Mouse (Mus musculus): ENCODE data around the gene Gapvd1.
"Not testable (repeated sequence)": the region's sequence is repeated elsewhere in the genome, so short reads cannot be mapped to it uniquely, and the experiment has no call there.

Gene Gapvd1

GRCm38 (mm10) chr2:34772252-34773235 lies 17.5 kb upstream of the Gapvd1 start:
- no peak for DNase-seq (ENCODE audit: extremely low read depth, low read depth, low spot score)

DNA sequence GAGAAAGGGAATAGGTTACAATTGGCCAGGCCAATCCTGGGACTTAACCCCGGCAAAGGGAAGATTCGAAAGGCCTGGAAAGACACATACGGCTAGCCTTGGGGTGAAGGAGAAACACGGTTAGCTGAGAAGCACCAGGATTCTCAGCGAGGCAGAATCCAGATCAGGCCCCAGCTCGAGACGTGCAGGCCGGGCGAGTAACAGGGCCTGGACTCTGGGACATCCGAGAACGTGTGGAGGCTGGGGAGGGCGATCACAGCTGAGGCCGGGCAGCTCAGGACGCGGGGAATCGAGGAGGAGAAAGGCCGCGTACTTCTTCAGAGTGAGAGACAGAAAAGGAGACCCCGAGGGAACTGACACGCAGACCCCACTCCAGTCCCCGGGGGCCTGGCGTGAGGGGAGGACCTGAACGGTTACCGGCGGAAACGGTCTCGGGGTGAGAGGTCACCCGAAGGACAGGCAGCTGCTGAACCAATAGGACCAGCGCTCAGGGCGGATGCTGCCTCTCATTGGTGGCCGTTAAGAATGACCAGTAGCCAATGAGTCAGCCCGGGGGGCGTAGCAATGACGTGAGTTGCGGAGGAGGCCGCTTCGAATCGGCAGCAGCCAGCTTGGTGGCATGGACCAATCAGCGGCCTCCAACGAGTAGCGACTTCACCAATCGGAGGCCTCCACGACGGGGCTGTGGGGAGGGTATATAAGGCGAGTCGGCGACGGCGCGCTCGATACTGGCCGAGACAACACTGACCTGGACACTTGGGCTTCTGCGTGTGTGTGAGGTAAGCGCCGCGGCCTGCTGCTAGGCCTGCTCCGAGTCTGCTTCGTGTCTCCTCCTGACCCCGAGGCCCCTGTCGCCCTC lies 16.6 kb upstream of the Gapvd1 start, which contains the start of gene Hspa5:
TSS of gene Hspa5 (plus strand) at position 603 of the 859 bp plus-strand sequence.
- peak; percentile 99 for DNase-seq (ENCODE audit: extremely low read depth, low read depth, low spot score)

- DNase-seq (ENCODE audit: extremely low read depth, low read depth, low spot score) = no peak
Measured at GRCm38 (mm10) chr2:34770951-34771350, 15.9 kb upstream of the Gapvd1 start.

GRCm38 (mm10) chr2:34770049-34770448 lies 15.0 kb upstream of the Gapvd1 start:
- DNase-seq (ENCODE audit: extremely low read depth, low read depth, low spot score) = peak; percentile 54

- no peak for DNase-seq (ENCODE audit: extremely low read depth, low read depth, low spot score)
Measured at GRCm38 (mm10) chr2:34764801-34765200, 9.8 kb upstream of the Gapvd1 start.

DNA sequence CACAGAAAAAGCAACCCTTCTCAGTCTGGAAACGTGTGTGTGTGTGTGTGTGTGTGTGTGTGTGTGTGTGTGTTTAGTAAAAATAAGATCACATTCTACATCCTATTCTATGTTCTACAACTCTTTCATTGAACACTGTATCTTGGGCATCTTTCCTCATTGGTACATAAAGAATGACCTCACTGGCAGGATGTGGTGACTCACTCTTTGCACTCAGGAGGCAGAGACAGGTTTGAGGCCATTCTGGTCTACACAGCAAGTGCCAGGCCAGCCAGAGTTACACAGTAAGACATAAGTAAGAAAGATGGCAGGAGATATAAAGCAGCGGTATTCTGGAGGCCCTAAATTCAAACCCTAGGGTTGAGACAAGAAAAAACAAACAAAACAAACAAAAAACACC lies 7.8 kb upstream of the Gapvd1 start:
- DNase-seq (ENCODE audit: extremely low read depth, low read depth, low spot score) = no peak

GRCm38 (mm10) chr2:34762174-34762573 lies 7.1 kb upstream of the Gapvd1 start:
- no peak for DNase-seq (ENCODE audit: extremely low read depth, low read depth, low spot score)

DNA sequence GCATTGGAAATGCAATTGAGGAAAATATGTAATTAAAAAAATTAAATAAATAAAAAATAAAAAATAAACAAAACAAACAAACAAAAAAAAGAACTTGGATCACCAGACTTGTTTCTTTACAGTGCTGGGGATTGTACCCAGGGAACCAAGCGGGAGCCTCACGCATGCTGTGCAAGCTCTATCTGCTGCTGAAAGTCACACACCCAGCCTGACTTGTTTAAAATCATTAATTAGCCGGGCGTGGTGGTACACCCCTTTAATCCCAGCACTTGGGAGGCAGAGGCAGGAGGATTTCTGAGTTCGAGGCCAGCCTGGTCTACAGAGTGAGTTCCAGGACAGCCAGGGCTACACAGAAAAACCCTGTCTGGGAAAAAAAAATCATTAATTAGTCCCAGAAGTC lies 6.2 kb upstream of the Gapvd1 start:
- DNase-seq (ENCODE audit: extremely low read depth, low read depth, low spot score) = not testable (repeated sequence)

DNA sequence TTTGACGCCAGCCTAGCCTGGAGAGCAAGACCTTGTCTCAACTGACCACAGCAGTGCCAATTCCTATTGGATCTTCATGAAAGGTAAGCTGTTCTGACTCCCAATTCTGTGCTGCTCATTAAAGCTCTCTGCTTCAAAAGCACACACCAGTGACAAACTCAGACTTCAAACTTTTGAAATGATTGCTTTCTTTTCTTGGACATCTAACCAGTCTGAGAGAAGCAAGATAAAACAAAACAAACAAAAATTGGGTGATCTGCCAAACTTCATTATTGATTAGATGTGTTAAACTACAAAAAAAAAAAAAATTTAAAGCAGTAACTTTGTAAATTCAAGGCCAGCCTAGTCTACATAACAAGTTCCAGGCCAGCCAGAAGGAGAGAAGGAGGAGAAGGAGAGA lies 2.3 kb upstream of the Gapvd1 start:
- no peak for DNase-seq (ENCODE audit: extremely low read depth, low read depth, low spot score)

GRCm38 (mm10) chr2:34753811-34754550 lies 1.1 kb downstream of the Gapvd1 start:
- no peak for DNase-seq (ENCODE audit: extremely low read depth, low read depth, low spot score)

DNA sequence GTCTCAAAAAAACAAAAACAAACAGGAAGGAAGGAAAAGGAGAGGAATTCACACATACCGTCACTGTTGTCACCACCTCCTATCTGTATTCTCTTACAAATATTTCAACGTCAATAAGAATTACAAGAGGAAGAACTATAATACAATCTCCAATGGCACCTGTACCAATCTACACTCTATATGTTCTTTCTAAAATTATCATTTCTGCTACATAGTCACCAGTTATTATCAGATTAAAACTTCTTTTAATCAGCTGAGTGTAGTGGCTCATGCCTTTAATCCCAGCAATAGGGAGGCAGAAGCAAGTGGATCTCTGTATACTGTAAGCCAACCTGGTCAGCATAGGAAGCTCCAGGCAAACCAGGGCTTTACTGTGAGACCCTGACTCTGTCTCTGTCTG lies 4.8 kb downstream of the Gapvd1 start:
- no peak for DNase-seq (ENCODE audit: extremely low read depth, low read depth, low spot score)

- DNase-seq (ENCODE audit: extremely low read depth, low read depth, low spot score) = no peak
Measured at GRCm38 (mm10) chr2:34748479-34748878, 6.6 kb downstream of the Gapvd1 start.

- no peak for DNase-seq (ENCODE audit: extremely low read depth, low read depth, low spot score)
Measured at GRCm38 (mm10) chr2:34745673-34746072, 9.4 kb downstream of the Gapvd1 start.

GRCm38 (mm10) chr2:34744476-34744875 lies 10.6 kb downstream of the Gapvd1 start:
- no peak for DNase-seq (ENCODE audit: extremely low read depth, low read depth, low spot score)

DNA sequence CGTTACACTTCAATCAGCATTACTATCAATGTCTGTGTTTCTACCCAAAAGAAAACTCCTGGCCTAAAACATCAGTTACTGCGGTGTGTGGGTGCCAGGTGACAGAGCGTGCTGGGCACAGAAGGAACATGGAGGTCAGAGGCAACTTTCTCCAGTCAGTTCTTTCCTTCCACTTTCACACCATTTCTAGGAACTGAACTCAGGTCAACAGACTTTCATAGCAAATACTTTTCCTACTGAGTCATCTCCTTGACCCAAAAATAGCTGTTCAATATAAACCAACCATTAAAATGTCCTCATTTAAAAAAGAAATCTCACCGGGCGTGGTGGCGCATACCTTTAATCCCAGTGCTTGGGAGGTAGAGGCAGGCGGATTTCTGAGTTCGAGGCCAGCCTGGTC lies 12.4 kb downstream of the Gapvd1 start:
- no peak for DNase-seq (ENCODE audit: extremely low read depth, low read depth, low spot score)

- no peak for DNase-seq (ENCODE audit: extremely low read depth, low read depth, low spot score)
Measured at GRCm38 (mm10) chr2:34741390-34742159, 13.5 kb downstream of the Gapvd1 start.

GRCm38 (mm10) chr2:34739684-34740391 lies 15.2 kb downstream of the Gapvd1 start:
- DNase-seq (ENCODE audit: extremely low read depth, low read depth, low spot score) = no peak

DNA sequence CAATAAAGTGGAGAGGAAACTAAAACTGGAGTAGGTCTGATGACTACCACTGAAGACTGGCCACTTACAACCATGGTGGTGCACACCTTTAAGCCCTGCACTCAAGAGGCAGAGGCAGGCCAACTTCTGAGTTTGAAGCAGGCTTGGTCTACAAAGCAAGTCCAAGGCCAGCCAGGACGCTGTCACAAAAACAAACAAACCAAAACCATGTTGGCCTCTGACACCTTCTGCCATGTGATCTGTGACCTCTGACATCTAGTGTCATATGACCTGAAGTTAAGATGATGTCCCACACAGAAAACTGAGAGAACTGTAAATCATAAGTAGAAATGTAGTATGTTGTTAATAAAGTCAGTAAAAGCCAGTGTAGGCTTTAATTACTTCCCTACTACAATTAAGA lies 17.1 kb downstream of the Gapvd1 start:
- DNase-seq (ENCODE audit: extremely low read depth, low read depth, low spot score) = no peak

DNA sequence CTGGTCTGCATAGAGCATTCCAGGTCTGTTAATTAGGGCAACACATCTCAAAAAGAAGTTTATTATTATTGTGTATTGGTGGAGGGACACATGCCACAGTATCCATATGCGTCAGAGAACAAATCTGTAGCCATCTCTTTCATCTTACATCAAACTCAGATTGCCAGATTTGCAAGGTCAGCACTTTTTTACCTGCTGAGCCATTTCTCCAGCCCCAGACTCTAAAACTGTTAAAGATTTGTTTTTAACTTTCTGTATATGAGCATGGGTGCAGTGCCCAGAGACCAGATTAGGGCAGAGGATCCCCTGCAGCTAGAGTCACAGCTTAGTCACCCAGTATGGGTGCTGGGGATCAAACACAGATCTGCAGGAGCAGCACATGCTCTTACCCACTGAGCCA lies 18.4 kb downstream of the Gapvd1 start:
- DNase-seq (ENCODE audit: extremely low read depth, low read depth, low spot score) = no peak
